Mouse (Mus musculus) ZHBTc4 (cell line): Measurements from ENCODE around the gene Adcy5.

Experiments used
- DNase-seq: peaks from one replicate; pipeline ENCODE4 v3.0.0-alpha.2; 2011; ENCODE audit warnings: low read depth, low spot score

Adcy5 gene

GRCm38 (mm10) chr16:35154641-35155390 is at the start of gene Adcy5:
Gene Adcy5, plus strand, starts transcription at chr16:35154877.
- peak; percentile 75 for DNase-seq

GRCm38 (mm10) chr16:35107985-35108384 is 46.7 kb upstream of the Adcy5 start:
- no peak for DNase-seq

GRCm38 (mm10) chr16:35109156-35109555 is 45.5 kb upstream of the Adcy5 start:
- no peak for DNase-seq

GRCm38 (mm10) chr16:35109656-35110291 is 44.9 kb upstream of the Adcy5 start:
- no peak for DNase-seq

- DNase-seq, result peak; percentile 86
Observed at GRCm38 (mm10) chr16:35110410-35111142, 44.1 kb upstream of the Adcy5 start.

- peak; percentile 56 for DNase-seq
Observed at GRCm38 (mm10) chr16:35111143-35111620, 43.5 kb upstream of the Adcy5 start.

- DNase-seq, result no peak
Observed at GRCm38 (mm10) chr16:35113496-35113895, 41.2 kb upstream of the Adcy5 start.

GRCm38 (mm10) chr16:35116328-35116956 is 38.2 kb upstream of the Adcy5 start:
- no peak for DNase-seq

GRCm38 (mm10) chr16:35117436-35117835 is 37.2 kb upstream of the Adcy5 start:
- DNase-seq, result no peak

GRCm38 (mm10) chr16:35120603-35121002 is 34.1 kb upstream of the Adcy5 start:
- peak; percentile 25 for DNase-seq

- DNase-seq, result no peak
Observed at GRCm38 (mm10) chr16:35127270-35127669, 27.4 kb upstream of the Adcy5 start.

GRCm38 (mm10) chr16:35130172-35130571 is 24.5 kb upstream of the Adcy5 start:
- DNase-seq, result no peak

GRCm38 (mm10) chr16:35139416-35139815 is 15.3 kb upstream of the Adcy5 start:
- DNase-seq, result no peak

GRCm38 (mm10) chr16:35139873-35140619 is 14.6 kb upstream of the Adcy5 start:
- DNase-seq, result no peak

GRCm38 (mm10) chr16:35140620-35140975 is 14.1 kb upstream of the Adcy5 start:
- DNase-seq, result no peak

- no peak for DNase-seq
Observed at GRCm38 (mm10) chr16:35141839-35142238, 12.8 kb upstream of the Adcy5 start.

- DNase-seq, result peak; percentile 89
Observed at GRCm38 (mm10) chr16:35146153-35146552, 8.5 kb upstream of the Adcy5 start.

- no peak for DNase-seq
Observed at GRCm38 (mm10) chr16:35153146-35153755, 1.4 kb upstream of the Adcy5 start.

GRCm38 (mm10) chr16:35154245-35154640 is 434 bp upstream of the Adcy5 start:
- peak; percentile 32 for DNase-seq

GRCm38 (mm10) chr16:35155391-35156305 is 971 bp downstream of the Adcy5 start:
- peak; percentile 77 for DNase-seq
